Mouse (Mus musculus) heart, postnatal 14 days (tissue): Measurements from ENCODE around the gene Adat2. TPM values are rescaled to one million over a fixed set of nuclear protein-coding genes. Genes with fewer than 3 reads are reported as not detected.

Experiments
- DNase-seq, 2 experiments: peaks; one replicate each; pipeline ENCODE4 v3.0.0; 2021 to 2022
- intact Hi-C: fragments of 180-260 bp; cut with DNase I; formaldehyde crosslinking; loops from one replicate; pipeline ENCODE4 v1.15.1; 2025
- total RNA-seq, 2 experiments: library from RNA; stranded (reverse); gene quantifications; 2 replicates each; pipeline ENCODE4 v1.2.3; 2021

Adat2 gene
- total RNA-seq, 2 experiments from 2014 or later, result 2.3 to 2.6 TPM

DNA sequence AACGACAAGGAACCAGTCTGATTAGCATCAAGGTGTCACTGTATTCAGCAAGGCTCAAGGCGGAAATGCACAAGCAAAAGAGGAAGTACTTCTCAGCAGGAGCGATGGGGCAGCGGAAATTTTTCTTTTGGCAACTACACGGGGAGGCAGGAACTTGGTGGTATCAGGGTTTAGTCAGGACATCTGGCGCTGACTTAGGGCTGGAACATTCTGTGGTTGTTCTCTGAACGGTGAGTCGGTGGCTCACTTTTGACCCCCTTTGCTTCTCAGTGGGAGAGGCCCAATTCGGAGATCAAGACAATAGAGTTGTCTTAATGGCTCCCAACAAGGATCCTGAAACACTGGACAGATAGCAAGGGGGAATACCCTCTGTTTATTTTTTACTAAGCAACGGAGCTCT, 39.5 kb downstream of the Adat2 start:
- intact Hi-C loops, result no loop called here
- DNase-seq, result no peak

DNA sequence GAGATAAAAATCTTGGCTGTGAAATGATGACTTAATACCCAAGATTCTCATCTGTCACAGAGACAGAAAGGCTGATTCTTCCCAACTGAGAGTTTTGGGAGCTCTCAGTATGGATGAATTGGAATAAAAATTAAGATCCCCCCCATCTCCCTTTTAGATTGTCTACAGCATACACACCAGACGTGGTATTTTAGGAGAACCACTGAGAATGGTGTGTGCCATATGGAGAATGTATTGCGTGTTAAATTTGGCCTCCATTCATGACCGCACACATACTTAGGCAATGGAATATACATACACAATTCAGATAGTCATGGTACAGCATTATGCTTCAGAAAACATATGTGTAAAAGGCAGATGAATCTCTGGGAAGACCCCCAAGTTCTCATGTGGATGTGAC, 40.8 kb downstream of the Adat2 start:
- intact Hi-C loops, result no loop called here
- DNase-seq, result no peak

GRCm38 (mm10) chr10:13596073-13596472, 43.4 kb downstream of the Adat2 start:
- DNase-seq, result peak in 1 of 2 experiments; percentile 18
- intact Hi-C loops, result no loop called here

GRCm38 (mm10) chr10:13596866-13597265, 44.2 kb downstream of the Adat2 start:
- DNase-seq, result no peak
- intact Hi-C loops, result no loop called here

- no peak for DNase-seq
- intact Hi-C loops, result no loop called here
Measured at GRCm38 (mm10) chr10:13597491-13597890, 44.8 kb downstream of the Adat2 start.

- peak; percentile 8 to 18 for DNase-seq
- intact Hi-C loops, result no loop called here
Measured at GRCm38 (mm10) chr10:13600926-13601325, 48.2 kb downstream of the Adat2 start.

Other genes starting within 250 kb of the Adat2 start
- 10 to 100 TPM; 48.0 to 55.1 TPM for gene Phactr2, start 78.5 kb upstream of the Adat2 start, total RNA-seq
- gene Fuca2, start 53.4 kb upstream of the Adat2 start, total RNA-seq, result 100 to 1,000 TPM; 327 to 370 TPM
- 10 to 100 TPM; 16.5 to 19.2 TPM for gene Pex3, start 248 bp downstream of the Adat2 start, total RNA-seq